Mouse (Mus musculus) cerebellum, adult 11 months (tissue): ENCODE results near the gene Palm2.

Source experiments
- DNase-seq: peaks from one replicate; pipeline ENCODE4 v3.0.0; 2022

The Palm2 gene

DNA sequence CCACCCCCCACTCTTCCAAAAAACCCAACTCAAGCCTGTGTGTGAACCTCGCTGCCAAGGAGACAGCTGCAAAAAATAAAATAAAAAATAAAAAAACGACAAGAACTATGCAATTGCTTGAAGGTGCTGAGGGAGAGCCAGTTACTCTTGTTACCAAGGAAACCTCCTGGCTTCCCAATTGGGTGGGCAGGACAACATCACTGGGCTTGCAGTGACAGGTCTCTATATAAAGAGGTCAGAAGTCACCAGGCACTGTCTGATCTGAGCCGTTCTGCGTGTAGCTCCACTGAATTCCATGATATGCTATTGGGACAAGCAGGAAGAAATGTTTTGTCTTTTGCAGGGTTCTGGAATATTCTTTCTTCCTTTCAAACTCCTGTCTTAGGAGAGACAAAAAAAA, 282.7 kb downstream of the Palm2 start:
- DNase-seq = no peak

DNA sequence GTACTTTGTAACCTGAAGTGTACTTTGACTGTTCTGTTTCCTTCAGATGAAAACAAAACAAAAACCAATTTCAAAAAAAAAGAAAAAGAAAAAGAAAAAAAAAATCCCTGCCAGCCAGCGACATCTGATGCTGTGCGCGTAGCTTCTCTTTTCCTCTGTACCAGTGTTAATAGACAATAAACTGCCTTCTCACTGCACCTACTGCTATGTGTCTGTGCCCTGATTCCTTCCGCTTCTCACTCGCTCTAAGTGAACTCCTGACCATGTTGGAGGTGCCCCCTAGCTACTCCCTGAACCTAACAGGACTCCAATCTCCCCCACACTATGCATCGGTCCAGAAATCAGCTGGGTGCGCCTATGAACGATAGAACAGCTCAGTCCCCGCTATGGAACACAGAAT, 283.3 kb downstream of the Palm2 start, which contains the start of gene Akap2:
TSS of gene Akap2 (plus strand) at position 304 of the 400 bp plus-strand sequence.
- DNase-seq = no peak

DNA sequence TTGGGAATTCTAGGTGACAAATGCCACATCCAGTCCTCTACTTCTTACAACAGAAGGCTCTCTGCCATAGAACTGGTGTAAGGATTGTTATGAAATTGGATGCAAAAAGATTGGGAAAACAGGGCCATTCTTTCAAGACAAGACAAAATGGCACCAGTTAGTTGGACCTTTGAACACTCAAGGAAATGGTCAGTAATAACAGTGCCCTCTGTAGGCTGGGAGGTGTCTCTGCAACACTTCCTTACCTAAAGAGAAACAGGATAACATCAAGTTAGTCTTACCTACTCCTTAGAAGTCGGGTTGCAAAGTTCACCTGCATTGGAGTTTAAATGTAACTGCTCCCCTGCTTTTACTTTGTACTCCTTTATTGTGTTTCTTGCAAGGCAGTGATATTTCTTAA, 285.3 kb downstream of the Palm2 start:
- DNase-seq = no peak

DNA sequence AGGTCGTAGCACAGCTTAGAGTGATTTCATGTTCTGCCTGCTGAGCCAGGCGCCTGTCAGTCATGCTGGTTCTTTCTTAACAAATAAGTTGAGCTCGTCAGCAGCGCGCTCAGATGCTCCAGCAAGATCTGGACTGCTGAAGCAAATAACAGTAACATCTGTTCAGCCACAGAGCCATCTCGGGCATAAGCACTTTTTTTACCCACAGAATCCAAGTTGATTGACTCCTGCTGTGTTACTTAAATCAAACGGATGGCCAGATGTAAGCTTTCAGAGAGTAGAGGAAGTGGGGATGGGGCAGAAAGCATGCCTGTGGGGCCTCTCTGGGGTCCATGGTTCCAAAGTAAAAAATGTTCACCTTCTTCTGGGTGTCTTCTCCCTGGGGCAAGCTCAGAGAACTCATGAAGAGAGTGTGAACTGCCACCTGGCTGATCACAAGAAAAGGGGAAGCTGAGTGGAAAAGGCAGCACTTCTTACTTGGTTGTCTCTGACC, 286.9 kb downstream of the Palm2 start:
- no peak for DNase-seq

DNA sequence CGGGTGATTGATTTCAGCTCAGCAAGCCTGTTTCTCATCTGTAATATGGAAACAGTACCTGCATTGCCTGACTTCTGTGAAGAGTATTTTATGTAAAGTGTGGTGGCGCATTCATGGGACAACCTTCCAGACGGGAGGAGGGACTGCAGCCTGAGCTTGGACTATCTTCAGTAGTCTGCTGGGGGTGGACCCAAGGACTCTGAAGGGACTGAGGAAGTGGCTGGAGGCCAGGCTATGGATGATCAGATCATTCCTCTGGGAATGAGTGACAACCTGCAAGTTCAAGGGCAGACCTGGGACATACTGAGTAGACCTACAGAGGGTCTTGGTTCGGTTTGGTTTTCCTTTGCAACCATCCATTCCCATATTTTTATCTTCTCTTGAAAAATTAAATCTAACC, 288.2 kb downstream of the Palm2 start:
- DNase-seq = no peak

DNA sequence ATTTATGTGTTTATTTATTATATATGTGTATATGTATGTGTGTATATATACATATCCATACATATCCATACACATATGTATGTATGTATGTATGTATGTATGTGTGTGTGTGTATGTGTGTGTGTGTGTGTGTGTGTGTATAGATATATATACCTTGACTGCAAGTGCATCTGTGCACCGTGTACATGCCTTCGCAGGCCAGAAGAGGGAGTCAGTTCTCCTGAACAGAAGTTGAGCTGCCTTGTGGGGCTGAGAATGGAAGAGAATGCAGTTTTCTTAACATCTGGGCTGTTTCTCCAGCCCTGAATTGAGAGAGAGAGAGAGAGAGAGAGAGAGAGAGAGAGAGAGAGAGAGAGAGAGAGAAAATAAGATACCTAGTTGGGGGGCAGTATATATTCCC, 289.6 kb downstream of the Palm2 start:
- no peak for DNase-seq

DNA sequence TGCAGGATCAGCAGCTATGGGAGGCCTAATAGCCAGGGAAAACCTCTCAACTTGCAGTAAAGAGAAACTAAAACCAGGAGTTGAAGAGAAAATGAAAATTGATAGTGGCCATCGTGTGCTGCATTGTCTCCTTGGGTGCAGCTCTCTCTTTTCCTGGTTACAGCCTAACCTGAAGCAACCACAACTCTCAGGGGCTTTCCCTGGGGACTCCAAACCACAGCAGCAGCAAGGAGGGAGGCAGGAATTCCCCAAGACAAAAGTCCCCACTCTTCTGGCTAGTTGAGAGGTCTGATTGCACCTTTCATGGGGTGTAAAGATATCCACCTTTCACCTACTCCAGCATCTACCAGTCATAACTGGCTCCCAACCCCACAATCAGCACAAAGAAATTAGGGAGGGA, 291.5 kb downstream of the Palm2 start:
- DNase-seq = no peak

DNA sequence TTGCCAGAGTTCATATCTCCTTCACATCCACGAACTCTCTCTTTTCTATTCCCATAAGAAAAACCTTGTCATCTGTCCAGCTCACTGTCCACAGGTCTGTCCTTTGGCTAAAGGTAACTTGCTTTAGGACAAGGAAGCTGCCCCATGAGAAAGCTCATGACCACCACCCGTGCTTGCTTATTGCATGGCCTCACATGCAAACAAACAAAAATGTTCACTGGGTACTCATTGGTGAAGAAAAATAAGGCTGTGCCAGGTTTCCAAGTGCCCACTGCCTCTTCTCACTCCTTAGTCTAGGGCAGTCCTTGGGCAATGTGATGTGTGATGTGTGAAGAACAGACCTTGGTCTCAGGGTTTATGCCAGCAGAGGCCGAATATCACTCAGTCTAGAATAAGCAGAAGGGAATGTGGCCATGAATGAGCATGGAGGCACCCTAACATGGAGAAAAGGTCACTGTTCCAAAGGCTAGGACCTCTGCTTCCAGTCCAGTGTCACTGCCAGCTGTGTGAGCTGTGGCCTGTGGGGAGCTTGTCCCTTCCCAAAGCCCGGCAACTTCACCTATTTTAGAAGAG, 294.6 kb downstream of the Palm2 start:
- DNase-seq = no peak

DNA sequence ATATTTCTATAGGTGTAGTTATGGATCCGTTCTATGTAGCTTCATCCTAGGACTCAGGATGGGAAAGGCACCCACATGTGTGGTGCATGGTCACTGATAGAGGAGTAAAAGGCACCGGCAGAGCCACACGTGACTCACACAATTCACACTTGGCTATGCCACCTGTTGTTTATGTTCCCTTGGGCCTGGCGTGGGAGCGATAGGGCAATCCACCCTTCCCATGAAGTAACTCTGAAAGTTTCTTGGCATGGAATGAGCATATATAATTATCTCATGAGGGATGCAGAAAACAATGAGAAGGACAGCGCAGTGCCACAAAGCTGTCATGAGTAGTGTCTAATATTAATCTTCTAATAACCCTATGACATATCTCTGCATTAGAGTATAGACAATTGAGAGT, 296.0 kb downstream of the Palm2 start:
- no peak for DNase-seq

DNA sequence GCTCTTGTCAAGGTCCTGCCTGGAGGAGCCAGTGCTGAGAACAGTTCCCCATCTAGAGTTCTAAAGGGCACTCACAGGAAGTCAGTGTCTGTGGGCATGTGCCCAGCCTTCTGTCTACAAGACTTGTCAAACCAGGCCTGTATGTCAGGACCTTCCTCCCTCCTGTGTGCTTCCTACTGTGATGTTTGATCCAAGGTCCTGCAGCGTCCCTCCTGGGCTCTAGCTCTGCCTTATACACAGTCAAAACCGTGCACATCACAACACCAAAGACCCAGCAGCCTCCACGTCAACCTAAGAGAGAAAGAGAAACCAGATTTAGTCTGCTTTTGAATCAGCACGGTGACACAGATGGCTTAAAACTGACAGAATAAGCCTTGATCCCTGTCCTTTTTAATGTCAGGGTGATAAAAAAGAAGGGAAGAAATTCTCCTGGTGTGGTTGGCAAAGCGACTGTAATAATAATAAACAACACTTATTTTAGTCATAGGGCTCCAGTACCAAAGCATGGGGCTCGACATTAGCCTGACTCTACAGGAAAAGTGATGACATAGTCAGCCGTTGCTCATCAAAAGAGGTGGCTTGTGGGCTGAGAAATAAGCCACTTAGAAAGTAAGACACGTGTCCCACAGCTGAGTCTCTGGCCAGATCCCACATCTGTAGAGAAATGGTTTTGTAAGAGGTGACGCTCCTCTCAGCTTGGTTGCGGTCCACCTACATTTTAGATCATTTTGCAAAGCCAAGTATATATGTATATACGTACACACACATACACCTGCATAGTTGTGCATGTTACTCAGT, 297.0 kb downstream of the Palm2 start:
- DNase-seq = no peak

DNA sequence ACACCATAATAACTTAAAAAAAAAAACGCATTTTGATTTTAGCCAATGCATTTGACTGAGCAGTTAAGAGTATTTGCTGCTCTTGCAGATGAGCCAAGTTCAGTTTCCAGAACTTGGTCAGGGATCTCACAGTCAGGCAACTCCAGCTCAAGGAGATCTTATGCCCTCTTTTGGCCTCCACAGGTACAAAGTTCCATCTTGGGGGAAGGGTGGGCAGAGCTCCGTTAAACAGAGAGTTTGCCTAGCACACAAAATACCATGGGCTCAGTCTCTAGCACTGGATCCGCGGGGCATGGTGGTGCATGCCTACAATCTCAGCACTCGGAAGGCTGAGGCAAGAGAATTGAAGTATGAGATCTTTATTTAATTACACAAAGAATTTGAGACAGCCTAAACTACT, 298.3 kb downstream of the Palm2 start:
- no peak for DNase-seq

DNA sequence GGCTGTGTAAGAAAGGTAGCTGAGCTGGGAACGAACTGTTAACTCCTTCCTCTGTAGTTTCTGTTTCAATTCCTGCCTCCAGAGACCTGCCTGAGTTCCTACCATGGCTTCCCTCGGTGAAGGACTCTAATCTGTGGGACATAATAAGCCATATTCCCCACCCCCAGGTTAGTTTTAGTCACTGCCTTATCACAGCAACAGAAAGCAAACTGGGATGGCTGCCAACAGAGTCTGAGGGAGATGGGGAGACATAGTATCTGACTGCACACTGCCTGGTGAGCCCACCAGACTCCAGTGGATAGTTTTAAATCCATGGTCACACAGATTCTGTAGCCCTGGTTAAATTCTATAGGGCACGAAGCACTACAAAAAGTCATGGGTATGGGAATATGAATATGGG, 299.4 kb downstream of the Palm2 start:
- DNase-seq = no peak

DNA sequence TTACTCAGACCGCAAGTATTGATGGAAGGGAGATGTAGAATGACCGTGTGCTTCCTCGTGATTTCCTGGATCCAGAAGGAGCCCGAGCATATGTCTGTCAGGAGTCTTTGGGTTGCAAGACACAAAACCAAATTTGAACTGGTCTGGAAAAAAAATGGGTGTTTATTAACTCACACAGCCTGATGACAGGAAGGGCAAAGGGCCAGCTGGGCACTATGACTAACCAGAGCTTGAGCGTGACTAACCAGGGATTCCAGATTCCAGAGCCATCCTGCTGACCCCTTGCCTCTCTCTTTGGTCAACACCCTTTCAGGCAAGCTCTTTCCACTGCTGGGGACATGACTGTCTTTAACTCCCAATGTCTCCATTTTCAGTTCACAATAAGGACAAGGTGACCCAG, 301.4 kb downstream of the Palm2 start:
- no peak for DNase-seq

DNA sequence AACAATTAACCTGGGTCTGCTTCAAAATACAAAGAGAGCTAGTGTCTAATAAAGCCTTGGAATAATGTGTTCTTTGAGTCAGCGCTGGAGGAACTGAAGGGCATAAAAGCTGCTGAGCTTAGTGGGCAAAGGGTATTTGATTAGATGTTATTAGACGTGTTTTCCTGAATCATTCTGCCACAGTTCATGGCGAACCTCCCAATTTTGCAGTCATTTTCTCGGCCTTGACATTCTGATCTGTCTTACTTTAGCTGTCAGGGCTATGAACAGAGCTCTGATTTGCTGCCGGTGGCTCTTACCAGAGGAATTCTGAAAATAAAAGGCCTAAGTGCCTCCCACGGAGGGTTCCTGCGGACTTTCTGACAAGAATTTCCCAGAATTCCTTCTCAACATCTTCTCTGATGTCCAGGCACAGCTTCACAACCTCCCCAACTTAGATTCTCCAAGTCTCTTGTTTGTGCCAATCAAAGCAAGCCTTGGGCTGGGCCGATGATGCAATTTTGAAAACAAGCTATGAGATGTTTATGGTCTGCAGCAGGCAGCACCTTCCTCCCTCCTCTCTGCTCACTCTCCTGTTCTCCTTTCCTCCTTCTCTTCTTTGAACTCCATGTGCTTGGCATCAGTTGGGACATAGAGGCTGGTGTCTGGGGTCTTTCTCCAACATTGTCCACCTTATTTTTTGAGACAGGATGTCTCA, 305.0 kb downstream of the Palm2 start:
- no peak for DNase-seq

DNA sequence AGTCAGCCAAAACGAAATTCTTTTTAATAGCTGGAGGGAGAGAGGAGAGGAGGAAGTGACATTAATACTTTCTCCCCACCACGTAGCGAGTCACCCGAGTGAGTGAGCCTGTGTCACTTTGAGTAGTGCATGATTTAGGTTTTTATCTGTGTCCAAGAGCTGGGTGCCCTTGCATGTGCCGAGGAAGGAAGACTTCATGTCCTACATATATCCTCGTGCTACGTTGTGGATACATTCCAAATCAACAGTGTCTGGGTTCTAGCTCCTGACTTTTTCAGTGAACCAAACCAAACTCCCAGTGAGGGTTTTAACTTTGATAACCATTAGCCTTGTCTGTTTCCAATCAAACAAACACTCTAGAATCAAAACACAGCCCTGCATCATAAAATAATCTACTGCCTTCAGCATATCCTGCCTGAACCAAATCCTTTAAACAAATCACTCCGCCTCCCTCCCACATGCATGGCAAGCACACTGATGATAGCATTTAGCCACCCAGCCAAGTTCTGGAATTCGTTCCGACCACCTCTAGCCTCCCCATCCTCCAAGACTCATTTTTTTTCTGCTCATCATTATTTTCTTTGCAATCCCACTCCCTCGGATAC, 309.4 kb downstream of the Palm2 start:
- no peak for DNase-seq

DNA sequence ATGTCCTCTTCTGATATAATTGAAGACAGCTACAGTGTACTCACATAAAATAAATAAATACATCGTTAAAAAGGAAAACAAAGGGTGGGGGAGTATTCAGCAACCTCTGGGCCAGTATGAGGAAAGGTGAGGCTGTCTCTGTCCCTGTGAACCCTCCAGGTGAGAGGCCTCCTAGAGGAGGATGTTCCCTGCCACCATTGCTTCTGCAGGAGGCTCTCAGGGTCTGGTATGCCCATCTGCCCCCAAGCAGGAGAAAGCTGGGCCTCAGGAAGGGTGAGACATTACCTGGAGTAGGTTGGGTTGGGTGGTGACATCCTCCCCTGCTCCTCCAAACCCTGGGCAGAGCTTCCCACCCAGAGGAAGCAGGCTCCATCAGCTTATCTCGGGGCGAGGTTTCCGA, 316.6 kb downstream of the Palm2 start:
- no peak for DNase-seq

DNA sequence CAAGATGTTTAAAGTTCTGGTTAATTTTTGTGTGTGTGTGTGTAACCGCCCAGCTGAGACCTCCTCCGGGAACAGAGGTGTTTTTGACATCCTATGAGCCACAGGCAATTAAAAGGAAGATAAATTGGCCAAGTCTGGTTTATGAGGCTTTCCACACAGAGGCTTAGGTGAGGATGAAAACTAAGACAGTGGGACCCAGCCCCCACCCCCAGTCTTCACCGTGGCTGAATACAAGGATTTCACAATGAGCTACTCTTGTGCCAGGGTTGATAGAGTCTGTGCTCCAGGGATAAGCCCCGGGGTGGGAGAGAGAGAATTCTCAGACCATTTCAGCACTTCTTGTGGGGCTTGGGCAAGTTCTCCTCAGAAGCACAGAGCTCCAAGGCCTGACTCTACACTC, 317.0 kb downstream of the Palm2 start:
- DNase-seq = no peak

DNA sequence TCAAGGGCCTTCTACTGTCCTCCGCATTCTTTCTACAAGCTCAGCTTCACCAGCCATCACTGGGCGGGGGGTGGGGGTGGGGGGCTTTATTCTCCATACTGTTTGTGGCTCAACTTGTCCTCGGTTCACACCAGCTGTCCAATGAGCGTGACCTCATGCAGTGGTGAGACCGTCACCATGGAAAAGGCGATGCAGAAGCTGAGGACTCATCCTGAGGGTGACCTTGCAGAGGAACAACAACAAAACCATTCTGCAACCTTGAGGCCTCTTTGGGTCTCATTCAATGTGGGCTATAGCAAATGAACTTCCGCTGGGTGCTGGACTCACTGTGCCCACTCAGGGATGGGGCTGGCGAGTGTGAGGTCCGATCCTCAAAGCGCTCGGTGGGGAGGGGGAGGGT, 317.5 kb downstream of the Palm2 start:
- DNase-seq = no peak

DNA sequence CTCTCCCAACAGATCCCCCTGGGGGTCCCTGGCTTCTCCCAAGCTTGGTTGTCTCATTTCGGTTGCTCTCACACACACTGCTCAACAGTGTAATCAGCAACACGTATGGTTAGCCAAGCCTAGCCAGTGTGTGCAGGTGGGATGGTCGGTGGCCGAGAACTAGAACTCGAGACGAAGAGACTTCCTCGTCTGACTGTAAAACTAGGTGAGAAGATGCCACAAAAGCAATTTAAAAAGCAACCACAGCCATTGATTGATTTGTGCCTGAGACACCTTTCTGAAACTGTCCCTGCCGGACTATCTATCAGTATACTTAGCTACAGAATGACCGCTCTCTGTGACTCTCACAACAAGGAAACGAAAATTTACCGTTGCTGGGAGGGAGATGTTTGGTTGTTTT, 321.0 kb downstream of the Palm2 start:
- no peak for DNase-seq

DNA sequence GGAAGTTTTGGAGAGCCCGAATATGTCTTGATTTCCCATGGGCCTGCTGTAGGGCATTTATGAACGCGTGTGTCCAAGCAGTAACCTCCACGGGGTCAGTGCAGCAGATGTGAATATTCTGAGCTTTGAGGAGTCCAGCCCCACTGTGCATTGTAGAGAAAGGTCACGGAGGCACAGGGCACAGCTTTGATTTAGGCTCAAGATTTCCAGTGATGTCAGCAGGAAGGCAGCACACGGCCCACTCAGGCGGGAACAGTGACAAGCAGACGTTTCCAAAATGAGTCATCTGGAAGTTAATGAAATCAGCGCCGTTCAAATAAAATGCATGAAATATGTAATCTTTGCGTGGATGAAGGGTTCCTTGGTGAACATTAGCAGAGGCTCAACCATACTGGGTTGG, 323.9 kb downstream of the Palm2 start:
- DNase-seq = no peak
